Mouse (Mus musculus) adrenal gland, adult 2 months (tissue): ENCODE data around the gene 4930453N24Rik. TPM values are rescaled to one million over a fixed set of nuclear protein-coding genes. Genes with fewer than 3 reads are reported as not detected.
A peak's percentile ranks its signal among the peaks of the same experiment; 100 is the strongest.

ENCODE experiments used
- DNase-seq: peaks from one replicate; pipeline ENCODE4 v3.0.0; 2021
- polyA plus RNA-seq: library from polyadenylated mRNA; depleted of rRNA; stranded (reverse); fragments of >200 nt; gene quantifications from 2 replicates; pipeline ENCODE4 v1.2.3, GENCODE M21; 2012; rRNA removed
- total RNA-seq, 2 experiments: library from RNA; stranded (reverse); gene quantifications; 2 replicates each; pipeline ENCODE4 v1.2.3; 2021

4930453N24Rik gene
- total and polyA plus RNA-seq, 3 experiments, result 8.5 to 39.6 (median 29.8) TPM

DNA sequence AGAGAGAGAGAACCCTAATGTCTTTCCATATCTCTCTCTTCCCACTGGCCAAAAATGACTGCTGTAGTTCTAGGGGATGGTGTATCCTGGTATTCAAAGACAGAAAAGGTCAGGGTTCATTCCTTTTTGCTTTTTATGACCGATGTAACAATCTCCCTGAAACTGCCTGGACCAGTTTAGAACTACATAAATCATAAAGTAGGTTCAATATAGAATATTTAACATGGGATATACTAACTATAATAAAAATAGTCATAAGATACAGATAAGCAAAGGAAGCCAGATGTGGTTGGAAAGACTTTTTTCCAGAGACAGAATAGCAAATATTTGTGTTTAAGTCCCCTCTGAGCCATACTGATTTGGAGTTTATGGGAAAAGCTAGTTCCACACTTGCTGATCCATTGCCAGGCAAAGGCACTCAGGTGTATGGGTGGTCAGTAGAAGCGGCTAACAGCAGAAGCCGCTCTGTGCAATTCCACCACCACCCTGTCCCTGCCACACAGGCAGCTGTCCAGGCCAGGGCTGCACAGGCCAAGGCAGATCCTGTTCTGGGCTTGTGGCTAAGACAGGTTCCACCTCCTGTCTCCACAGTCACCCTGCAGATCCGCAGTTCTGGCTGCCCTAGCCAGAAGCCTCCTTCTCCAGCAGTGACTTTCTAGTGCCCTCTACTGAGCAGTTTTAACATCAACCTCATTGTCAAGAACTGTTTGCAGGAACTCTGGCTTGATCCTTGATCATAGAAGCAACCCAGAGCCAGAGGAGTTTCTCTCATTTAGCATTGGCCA lies 47.5 kb downstream of the 4930453N24Rik start:
- peak; percentile 32 for DNase-seq

DNA sequence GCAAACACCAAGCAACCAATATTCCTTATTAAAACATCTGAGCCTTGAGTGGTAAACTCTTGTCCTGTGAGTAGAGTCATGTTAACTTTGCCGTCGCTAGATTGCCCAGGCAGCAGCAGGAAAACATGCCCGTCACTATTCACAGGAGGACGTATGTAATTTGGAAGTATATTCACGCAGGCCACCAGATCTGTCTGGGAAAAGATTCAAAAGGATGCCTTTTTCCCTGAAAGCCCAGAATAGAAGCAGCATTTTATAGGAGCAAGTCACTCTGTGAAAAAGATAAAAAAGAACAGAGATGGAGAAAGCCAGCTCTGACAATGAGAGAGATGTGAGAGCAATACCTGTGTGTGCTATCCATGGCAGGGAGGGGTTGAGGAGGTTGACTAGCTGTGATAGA lies 49.4 kb downstream of the 4930453N24Rik start:
- DNase-seq, result no peak

DNA sequence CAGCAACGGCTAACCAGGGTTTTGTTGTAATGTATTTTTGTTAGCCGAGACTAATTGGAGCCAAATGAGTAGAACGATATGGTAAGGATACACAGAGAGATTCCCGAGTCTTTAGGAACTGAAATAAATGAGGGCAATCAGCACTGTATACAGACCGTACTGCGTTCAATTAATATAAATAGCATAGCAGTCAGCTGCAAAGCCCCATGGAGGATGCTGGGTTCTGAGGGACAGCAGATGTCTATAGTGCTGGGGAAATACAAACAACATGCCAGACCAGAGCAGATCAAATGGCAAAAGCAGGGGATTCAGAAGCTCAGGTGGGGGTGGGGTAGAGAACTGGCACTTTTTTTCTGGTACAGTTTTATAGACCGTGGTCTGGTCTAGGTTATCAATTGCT lies 51.9 kb downstream of the 4930453N24Rik start:
- DNase-seq, result no peak

DNA sequence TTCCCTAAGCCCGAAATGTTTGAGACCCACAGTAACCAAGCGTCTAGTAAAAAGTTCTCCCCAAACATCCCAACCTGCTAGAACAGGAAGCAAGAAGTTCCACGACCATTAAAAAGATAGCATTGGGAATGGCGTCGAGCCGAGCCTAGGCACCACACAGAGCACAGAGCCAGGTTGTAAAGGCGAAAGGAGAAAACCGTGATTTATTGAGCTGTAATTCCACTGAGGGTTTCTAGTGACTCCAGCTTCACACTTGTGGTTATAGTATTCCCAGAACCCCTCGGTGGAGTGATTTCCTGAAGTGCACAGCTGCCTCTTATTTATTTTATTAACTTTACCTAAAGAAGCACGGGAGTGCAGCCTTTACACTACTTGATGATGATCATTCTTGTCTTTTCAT lies 53.1 kb downstream of the 4930453N24Rik start:
- no peak for DNase-seq

DNA sequence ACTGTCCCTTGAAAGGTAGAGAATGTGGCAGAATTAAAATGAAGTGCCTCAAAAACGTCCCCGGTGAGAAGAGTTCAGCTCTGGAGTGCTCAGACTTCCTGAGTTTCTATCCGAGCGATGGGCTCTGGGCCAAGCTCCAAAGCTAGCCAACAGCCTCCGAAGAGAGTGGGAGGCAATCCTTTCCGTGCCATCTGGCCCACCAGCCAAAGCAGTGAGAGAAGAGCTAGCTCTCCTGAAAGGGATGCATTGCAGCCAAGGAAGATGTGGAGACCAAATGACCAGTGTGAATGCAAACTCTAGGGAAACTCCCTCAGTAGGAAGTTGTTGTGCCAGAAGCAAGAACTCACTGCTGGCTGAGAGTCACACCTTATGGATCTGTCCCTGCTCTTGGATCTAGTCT lies 59.1 kb downstream of the 4930453N24Rik start:
- DNase-seq, result no peak

Other genes with a start within 250 kb of the 4930453N24Rik start
- gene Csnka2ip, start 168.8 kb downstream of the 4930453N24Rik start, total RNA-seq, result not detected
- gene Csnka2ip, start 168.8 kb downstream of the 4930453N24Rik start, polyA plus RNA-seq, result 0.10 TPM in 1 of 2 replicates, not detected in the other
- gene Zfp654, start 80.5 kb upstream of the 4930453N24Rik start, total RNA-seq, result 10 to 100 TPM; 19.0 to 19.1 TPM
- gene Zfp654, start 80.5 kb upstream of the 4930453N24Rik start, polyA plus RNA-seq, result 0.48 and 0.65 TPM in 2 replicates
- 100 to 1,000 TPM; 122 to 174 TPM for gene Cggbp1, start 80.8 kb upstream of the 4930453N24Rik start, total RNA-seq
- 4.8 and 6.4 TPM in 2 replicates for gene Cggbp1, start 80.8 kb upstream of the 4930453N24Rik start, polyA plus RNA-seq